Mouse (Mus musculus) embryonic facial prominence, embryonic 12.5 days (tissue): ENCODE results near the gene Rspo1. TPM values are rescaled to one million over a fixed set of nuclear protein-coding genes. Genes with fewer than 3 reads are reported as not detected.

Source experiments
- ATAC-seq: fragments of 200-750 bp; cut with Nextera tagmentation; 2 replicates; pipeline ENCODE4 v1.8.0; 2017; ENCODE audit not compliant: insufficient number of reproducible peaks, insufficient read depth, low FRiP score, low TSS enrichment
- H3K27ac ChIP-seq: fragments of 300-500 bp; sonication (generic); 2 replicates; pipeline ENCODE4 v1.5.1; 2016; ENCODE audit warnings: mild to moderate bottlenecking
- H3K27me3 ChIP-seq: fragments of 300-500 bp; sonication (generic); 2 replicates; pipeline ENCODE4 v1.6.1; 2016; ENCODE audit warnings: mild to moderate bottlenecking, moderate library complexity
- H3K36me3 ChIP-seq: fragments of 300-500 bp; sonication (generic); 2 replicates; pipeline ENCODE4 v1.6.1; 2016; ENCODE audit warnings: mild to moderate bottlenecking
- H3K4me1 ChIP-seq: fragments of 300-500 bp; sonication (generic); 2 replicates; pipeline ENCODE4 v1.6.1; 2016
- H3K4me2 ChIP-seq: fragments of 300-500 bp; sonication (generic); replicated peaks from 2 replicates; pipeline ENCODE4 v1.6.1; 2016; ENCODE audit warnings: mild to moderate bottlenecking, moderate library complexity
- H3K4me3 ChIP-seq: fragments of 300-500 bp; sonication (generic); 2 replicates; pipeline ENCODE4 v1.5.1; 2016; ENCODE audit warnings: mild to moderate bottlenecking
- H3K9ac ChIP-seq: fragments of 300-500 bp; sonication (generic); 2 replicates; pipeline ENCODE4 v1.6.1; 2016; ENCODE audit warnings: mild to moderate bottlenecking, moderate library complexity
- H3K9me3 ChIP-seq: fragments of 300-500 bp; sonication (generic); 2 replicates; pipeline ENCODE4 v1.6.1; 2016; ENCODE audit warnings: mild to moderate bottlenecking, moderate library complexity
- WGBS: fragments of 180-500 bp; shearing (Covaris S2); methylation state at CpG from one replicate; pipeline ENCODE4 v1.1.7; 2016; 5-methylcytosine and 5-hydroxymethylcytosine counted together
- polyA plus RNA-seq: library from polyadenylated mRNA; unstranded; fragments of >200 nt; fragmentation: Nextera tagmentation; extraction: Ambion mirVana; gene quantifications from 2 replicates; pipeline ENCODE4 v1.2.1, GENCODE M21; 2016

Gene Rspo1
- polyA plus RNA-seq, 1 experiment from 2014 or later: 11.4 TPM

DNA sequence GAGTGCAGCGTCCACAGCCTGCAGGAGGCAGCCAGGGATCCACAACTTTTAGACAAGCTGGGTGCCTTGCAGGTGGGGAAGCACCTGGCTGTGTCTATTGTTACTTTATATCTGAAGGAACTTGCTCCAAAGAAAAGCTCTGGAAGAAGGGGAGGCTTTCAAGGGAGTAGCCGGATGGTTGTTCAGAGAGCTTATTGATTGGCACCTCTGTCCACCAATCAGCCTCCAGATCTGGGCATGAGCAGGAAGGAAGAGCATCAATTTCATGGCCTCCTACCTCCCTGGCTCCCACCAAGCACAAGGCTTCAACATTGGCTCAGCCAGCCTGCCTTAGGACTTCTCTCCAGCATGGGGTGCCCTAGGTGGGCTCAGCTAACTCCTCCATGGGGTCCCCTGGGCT, 12.9 kb upstream of the Rspo1 start:
- no peak overlapping the region for H3K27ac ChIP-seq
- H3K4me2 ChIP-seq: no peak overlapping the region
- H3K4me3 ChIP-seq: no peak overlapping the region
- peaks cover 48% of the 10 kb centered on the region for H3K4me1 ChIP-seq
- H3K9ac ChIP-seq: no peak overlapping the region
- no peaks in the 10 kb centered on the region for H3K9me3 ChIP-seq
- H3K27me3 ChIP-seq: peaks cover 11% of the 10 kb centered on the region; the same call in 1 of the 2 replicates
- no peak for ATAC-seq
- 66% methylated on average over 2 of the region's 2 CpGs for WGBS
- H3K36me3 ChIP-seq: no peaks in the 10 kb centered on the region

DNA sequence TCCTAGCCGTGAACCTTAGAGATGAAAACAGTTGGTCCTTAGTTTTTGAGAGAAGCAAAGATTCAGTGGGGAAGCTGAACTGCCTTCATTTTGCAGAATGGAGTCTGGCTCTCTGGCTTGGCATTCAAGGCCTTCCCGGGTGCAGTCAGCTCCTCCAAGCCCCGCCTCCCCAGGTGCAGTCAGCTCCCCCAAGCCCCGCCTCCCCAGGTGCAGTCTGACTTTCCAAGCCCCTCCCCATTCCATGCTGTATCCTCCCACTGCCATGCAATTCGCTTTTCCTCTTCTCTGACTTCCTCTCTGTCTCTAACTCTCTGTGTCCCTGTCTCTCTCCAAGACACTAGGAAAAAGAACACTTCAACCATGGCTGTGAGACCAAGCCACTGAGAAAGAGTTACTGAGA, 8.0 kb upstream of the Rspo1 start:
- Histone ChIP-seq H3K27ac (no peak overlapping the region), H3K27me3 (peaks cover 28% of the 10 kb centered on the region), H3K9me3 (no peaks in the 10 kb centered on the region), H3K4me2 (no peak overlapping the region), H3K4me3 (no peak overlapping the region), H3K9ac (no peak overlapping the region), H3K4me1 (peaks cover 9% of the 10 kb centered on the region), H3K36me3 (no peaks in the 10 kb centered on the region)
- ATAC-seq: no peak
- 35% methylated on average over 5 of the region's 5 CpGs for WGBS

DNA sequence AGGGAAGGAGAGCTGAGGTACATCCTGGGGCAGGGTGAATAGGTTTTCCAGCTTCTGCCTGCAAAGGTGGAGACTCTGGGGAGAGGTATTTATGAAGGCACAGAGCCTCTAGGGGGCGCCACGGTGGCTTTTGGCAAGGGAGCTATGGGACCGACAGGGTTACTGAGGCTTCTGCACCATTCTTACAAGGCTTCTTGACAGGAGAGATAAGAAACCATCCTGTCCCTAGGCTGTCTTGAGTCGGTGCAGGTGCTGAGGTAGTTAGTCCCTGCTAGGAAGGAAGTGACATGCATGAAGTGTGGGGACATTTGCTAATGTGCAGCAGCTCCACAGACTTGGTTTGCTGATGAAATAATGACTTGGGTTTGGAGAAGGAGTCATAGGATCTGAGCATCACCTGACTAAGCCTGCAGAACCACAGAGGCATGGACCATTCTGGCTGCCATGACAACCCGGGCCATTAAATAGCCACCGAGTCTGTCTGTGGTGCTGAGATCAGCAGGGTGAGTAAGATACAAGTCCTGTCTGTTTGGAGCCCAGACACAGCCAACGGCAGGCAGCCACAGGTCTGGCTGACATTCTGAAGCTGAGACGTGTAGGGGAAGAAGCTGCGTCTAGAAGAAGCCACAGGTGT, 2.2 kb upstream of the Rspo1 start:
- H3K4me1 ChIP-seq: peaks cover 42% of the 10 kb centered on the region
- no peak overlapping the region for H3K9ac ChIP-seq
- no peak for ATAC-seq
- H3K4me2 ChIP-seq: no peak overlapping the region
- H3K27ac ChIP-seq: no peak overlapping the region
- H3K4me3 ChIP-seq: no peak overlapping the region
- WGBS: 19% methylated on average over 9 of the region's 9 CpGs
- H3K9me3 ChIP-seq: no peaks in the 10 kb centered on the region
- H3K36me3 ChIP-seq: no peaks in the 10 kb centered on the region
- peaks cover 75% of the 10 kb centered on the region for H3K27me3 ChIP-seq

DNA sequence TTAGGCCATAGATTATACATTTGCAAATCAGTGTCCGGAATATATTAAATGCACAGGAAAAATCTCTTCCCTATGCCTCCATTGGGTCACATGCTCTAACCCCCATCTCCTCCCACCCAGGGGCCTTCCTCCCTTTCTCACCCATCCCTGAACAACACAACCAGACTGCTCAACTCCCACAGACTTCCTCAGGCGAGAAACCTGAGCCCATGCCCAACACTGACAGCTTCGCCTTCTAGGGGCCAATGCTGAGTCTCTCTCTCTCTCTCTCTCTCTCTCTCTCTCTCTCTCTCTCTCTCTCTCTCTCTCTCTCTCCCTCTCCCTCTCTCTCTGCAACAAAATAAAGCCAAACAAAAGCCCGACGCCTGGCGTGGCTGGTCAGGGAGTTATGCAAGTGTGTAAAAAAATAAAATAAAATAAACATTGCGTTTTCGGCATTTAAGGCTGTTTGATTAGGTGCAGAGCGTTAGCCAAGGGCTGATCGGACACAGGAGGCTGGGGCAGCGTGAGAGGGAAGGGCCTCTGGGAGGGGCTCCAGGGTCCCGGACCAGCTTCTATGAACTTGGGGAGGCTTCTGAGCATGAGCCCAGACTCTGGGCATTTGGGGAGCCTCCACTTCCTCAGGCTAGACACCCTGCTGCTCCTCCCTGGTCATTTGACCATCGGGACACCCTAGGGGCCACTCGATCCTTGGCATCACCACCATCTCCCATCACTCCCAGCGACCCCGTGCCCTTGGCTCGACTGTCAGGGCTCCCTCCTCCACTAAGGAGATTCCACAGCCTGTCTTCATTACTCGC, 1.2 kb upstream of the Rspo1 start:
- Histone ChIP-seq H3K4me2 (peak overlapping the region; percentile 74), H3K9me3 (no peaks in the 10 kb centered on the region), H3K9ac (no peak overlapping the region), H3K4me1 (peaks cover 47% of the 10 kb centered on the region), H3K36me3 (no peaks in the 10 kb centered on the region), H3K27me3 (peaks cover 85% of the 10 kb centered on the region), H3K27ac (no peak overlapping the region), H3K4me3 (peak overlapping the region; percentile 9; the same call in 1 of the 2 replicates)
- 0 out of 2 replicates have a peak, but pooled peaks have one; percentile 19 for ATAC-seq
- WGBS: 4% methylated on average over 18 of the region's 18 CpGs

DNA sequence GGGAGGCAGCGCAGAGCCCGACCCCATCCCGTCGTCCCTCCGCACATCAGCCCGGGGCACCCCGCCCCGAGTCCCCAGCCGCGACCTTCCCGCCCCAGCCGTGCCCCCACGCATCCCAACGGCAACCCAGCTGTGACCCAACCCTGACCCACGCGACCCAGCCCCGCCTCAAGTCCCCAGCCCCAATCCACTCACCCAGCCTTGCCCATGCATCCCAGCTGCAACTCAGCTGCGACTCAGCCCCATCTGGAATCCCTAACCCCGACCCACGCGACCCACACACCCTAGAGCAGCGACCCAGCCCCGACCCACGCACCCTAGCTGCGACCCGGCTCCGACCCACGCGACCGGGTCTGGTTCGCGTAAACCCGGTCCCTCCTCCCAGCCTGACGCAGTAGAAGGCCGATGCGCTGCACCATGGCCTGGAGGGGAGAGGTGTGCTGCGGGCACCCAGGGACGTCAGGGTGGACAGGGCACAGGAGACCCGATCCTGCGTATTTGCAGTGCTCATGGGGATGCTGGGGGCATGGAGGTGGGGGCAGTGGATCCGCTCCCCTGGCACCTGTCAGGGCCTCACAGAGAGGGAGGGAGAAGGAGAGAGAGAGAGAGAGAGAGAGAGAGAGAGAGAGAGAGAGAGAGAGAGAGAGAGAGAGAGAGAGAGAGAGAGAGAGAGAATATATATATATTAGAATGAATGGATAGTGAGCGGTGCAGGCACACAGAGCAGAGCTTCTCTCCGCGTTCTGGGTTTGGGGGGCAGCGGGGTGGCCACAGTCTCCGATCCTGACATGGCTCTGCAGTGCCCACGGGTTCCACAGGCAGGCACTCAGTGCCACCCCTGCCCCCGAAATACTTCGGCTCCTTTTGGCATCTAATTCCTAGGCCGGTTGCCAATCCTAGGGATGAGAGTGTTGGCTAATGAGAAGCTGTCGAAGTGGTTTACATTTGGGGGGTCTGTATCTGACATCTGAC, 795 bp downstream of the Rspo1 start:
- Histone ChIP-seq H3K4me2 (peak overlapping the region; percentile 74), H3K36me3 (no peaks in the 10 kb centered on the region), H3K4me3 (peak overlapping the region; percentile 51), H3K27ac (no peak overlapping the region), H3K9me3 (no peaks in the 10 kb centered on the region), H3K4me1 (peaks cover 52% of the 10 kb centered on the region), H3K27me3 (peaks cover 94% of the 10 kb centered on the region), H3K9ac (peak overlapping the region; percentile 54)
- no peak for ATAC-seq
- WGBS: 3% methylated on average over 51 of the region's 51 CpGs

DNA sequence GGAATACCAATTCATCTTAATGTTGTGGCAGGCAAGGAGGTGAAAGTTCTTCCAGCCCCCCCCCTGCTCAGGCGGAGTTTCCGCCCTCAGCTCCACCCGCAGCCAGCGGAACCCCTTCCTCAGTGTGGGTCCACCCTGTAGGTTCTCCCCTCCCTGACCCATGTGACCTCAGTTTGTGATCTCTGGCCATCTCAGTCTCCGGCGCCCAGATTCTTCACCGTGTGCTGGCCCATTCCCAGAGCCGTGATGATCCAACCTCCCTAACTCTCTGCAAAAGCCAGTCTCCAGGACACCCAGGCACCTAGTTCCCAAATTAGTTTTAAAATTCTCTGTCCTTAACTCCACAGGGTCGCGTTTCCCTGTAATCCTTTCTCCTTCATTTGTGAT, 1.5 kb downstream of the Rspo1 start:
- Histone ChIP-seq H3K9me3 (no peaks in the 10 kb centered on the region), H3K27ac (no peak overlapping the region), H3K27me3 (peaks cover 89% of the 10 kb centered on the region), H3K9ac (no peak overlapping the region), H3K4me2 (peak overlapping the region; percentile 74), H3K36me3 (no peaks in the 10 kb centered on the region), H3K4me1 (peaks cover 52% of the 10 kb centered on the region), H3K4me3 (peak overlapping the region; percentile 51)
- 7% methylated on average over 10 of the region's 10 CpGs for WGBS
- ATAC-seq: no peak

DNA sequence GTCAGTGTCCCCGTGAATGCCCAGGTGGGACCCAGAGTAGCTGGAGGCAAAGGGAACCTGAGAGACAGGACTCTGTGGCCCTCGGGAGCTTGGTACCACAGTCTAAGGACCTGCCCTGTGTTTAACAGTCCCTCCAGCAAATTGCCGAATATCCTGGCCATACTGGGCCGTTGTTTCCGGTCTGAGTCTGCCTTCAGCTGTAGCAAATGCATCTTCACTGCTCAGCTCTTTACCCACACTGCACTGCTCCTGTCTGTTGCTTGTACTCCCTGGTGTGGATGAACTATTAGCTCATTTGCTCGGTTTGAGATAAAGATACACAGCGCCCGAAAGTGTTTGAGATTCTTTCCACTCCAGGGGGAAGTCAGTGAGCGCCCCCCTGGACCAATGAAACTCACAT, 2.2 kb downstream of the Rspo1 start:
- no peak overlapping the region for H3K4me3 ChIP-seq
- H3K4me1 ChIP-seq: peaks cover 52% of the 10 kb centered on the region
- 0 out of 2 replicates have a peak overlapping the region, but pooled peaks have one; percentile 1 for H3K4me2 ChIP-seq
- no peaks in the 10 kb centered on the region for H3K9me3 ChIP-seq
- H3K9ac ChIP-seq: no peak overlapping the region
- WGBS: 12% methylated on average over 9 of the region's 9 CpGs
- no peak overlapping the region for H3K27ac ChIP-seq
- H3K27me3 ChIP-seq: peaks cover 82% of the 10 kb centered on the region
- H3K36me3 ChIP-seq: no peaks in the 10 kb centered on the region
- no peak for ATAC-seq

DNA sequence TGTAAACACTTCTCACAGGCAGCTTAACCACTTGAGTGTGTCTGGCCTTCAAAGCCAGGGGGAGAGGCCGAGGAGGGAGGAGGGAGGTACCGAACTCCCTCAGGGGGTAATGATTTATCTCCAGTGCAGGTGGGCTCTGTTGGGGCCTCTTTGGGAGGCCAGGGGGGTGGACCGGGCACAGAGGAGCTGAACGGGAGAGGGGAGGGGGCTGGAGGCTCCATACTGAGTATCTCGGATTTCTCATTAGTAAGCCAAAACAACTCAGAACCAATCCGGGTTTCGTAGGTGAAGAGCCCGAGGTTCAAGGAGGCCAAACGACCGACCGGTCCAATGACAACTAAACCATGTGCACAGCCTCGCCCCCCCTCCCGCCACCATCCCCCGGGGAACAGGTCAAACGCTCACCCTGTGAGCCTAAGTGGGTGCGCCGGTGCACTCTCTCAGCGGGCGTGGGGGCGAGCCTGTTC, 3.6 kb downstream of the Rspo1 start:
- ATAC-seq: 0 out of 2 replicates have a peak, but pooled peaks have one; percentile 20
- no peak overlapping the region; the same call in 1 of the 2 replicates for H3K9ac ChIP-seq
- no peak overlapping the region for H3K27ac ChIP-seq
- peaks cover 68% of the 10 kb centered on the region for H3K27me3 ChIP-seq
- WGBS: 1% methylated on average over 20 of the region's 20 CpGs
- H3K9me3 ChIP-seq: no peaks in the 10 kb centered on the region
- peak overlapping the region; percentile 47 for H3K4me2 ChIP-seq
- no peaks in the 10 kb centered on the region for H3K36me3 ChIP-seq
- H3K4me3 ChIP-seq: peak overlapping the region; percentile 4; the same call in 1 of the 2 replicates
- peaks cover 51% of the 10 kb centered on the region for H3K4me1 ChIP-seq

DNA sequence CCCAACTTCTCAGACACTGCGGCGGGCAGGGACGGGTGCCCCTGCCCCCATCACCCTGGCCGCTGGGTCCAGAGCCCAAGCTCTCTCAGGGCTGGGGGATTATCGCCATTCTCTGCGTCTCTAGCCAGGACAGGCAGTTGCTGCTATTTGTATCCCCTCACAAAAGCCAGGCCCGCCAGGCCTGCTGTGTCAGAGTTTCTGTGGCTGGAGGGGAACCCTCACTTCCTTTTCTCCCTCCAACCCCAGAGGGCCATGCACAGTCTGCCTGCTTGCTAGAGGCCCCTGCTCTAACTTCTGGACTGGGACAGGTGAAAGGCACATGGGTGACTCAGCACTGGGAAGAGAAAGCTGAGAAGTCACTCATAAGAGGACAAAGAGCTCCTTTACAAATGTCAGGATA, 4.1 kb downstream of the Rspo1 start:
- peaks cover 63% of the 10 kb centered on the region for H3K27me3 ChIP-seq
- no peaks in the 10 kb centered on the region for H3K9me3 ChIP-seq
- 3% methylated on average over 7 of the region's 7 CpGs for WGBS
- H3K4me3 ChIP-seq: peak overlapping the region; percentile 4; the same call in 1 of the 2 replicates
- no peak overlapping the region for H3K27ac ChIP-seq
- peaks cover 47% of the 10 kb centered on the region for H3K4me1 ChIP-seq
- peak overlapping the region; percentile 47 for H3K4me2 ChIP-seq
- H3K36me3 ChIP-seq: no peaks in the 10 kb centered on the region
- no peak for ATAC-seq
- H3K9ac ChIP-seq: no peak overlapping the region; the same call in 1 of the 2 replicates

DNA sequence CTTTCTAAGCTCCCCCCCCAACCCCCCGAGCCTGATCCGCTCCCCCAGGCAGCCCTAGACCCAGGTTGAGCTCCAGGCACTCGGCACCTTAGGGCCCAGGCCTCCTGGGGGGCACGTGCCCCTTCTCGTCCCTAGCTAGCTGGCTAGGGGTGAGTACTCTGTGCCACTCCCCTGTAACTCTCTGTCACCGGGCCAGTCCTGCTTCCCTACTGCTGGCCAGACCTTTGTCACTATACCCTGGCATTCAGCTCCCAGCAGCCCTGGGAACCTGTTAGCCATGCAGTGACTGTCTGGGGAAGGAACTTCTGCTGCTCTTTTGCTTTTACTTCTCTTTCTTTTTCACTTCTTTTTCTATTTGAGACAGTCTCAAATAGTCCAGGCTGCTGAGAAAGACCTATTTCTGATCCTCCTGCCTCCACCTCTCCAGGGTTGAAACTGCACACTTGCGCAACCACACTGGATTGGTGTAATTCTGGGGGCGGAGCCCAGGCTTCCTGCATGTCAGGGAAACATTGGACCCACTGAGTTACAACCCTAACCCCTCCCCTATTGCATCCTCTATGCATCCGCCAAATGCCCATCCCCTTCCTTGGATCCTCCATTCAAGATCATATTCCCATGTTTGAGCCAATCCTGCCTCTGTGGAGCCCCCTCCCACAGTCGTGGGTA, 11.4 kb downstream of the Rspo1 start:
- Histone ChIP-seq H3K4me1 (no peaks in the 10 kb centered on the region), H3K9ac (no peak overlapping the region), H3K4me2 (no peak overlapping the region), H3K27ac (no peak overlapping the region), H3K4me3 (no peak overlapping the region), H3K27me3 (no peaks in the 10 kb centered on the region; the same call in 1 of the 2 replicates), H3K9me3 (no peaks in the 10 kb centered on the region), H3K36me3 (no peaks in the 10 kb centered on the region)
- ATAC-seq: no peak
- WGBS: 78% methylated on average over 10 of the region's 10 CpGs

DNA sequence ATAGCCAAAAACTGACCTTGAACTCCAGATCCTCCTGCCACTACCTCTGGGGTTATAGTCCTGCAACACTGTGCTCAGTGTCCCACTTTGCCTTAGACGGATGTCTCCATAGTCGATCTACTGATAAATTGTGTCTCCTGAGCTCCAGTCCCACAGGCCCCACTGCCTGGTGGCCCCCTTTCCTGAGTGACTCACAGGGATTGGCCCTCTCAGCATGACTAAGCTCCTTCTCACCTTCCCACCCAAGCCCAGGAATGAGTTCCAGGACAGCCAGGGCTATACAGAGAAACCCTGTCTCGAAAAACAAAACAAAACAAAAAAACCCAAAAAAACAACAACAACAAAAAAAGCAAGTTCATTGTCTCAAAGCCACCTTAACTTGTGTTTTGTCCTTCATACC, 13.3 kb downstream of the Rspo1 start:
- Histone ChIP-seq H3K9ac (no peak overlapping the region), H3K4me2 (no peak overlapping the region), H3K36me3 (no peaks in the 10 kb centered on the region), H3K27ac (no peak overlapping the region), H3K4me3 (no peak overlapping the region), H3K9me3 (no peaks in the 10 kb centered on the region), H3K27me3 (no peaks in the 10 kb centered on the region; the same call in 1 of the 2 replicates), H3K4me1 (no peaks in the 10 kb centered on the region)
- ATAC-seq: no peak
- 89% methylated on average over 3 of the region's 3 CpGs for WGBS
